Mouse (Mus musculus) activated CD4-positive, CD25-positive, alpha-beta regulatory T cell, adult 9 weeks (primary cell): ENCODE measurements around the gene Fcamr. TPM values are rescaled to one million over a fixed set of nuclear protein-coding genes. Genes with fewer than 3 reads are reported as not detected.

Experiments
- polyA plus RNA-seq: library from polyadenylated mRNA; unstranded; fragments of 100-300 nt; shearing (Covaris generic); gene quantifications from one replicate; pipeline ENCODE4 v1.2.1, GENCODE M21; 2017

Gene Fcamr
- 0.32 TPM for polyA plus RNA-seq

GRCm38 (mm10) chr1:130800602-130801001 lies at the start of gene Fcamr:
Gene Fcamr, plus strand, starts transcription at chr1:130800902.

GRCm38 (mm10) chr1:130826448-130826847 lies 25.7 kb downstream of the Fcamr start, which contains the start of gene Pigr:
Gene Pigr, plus strand, starts transcription at chr1:130826684.

Other genes with a start within 250 kb of the Fcamr start
- not detected for gene Zp3r, start 171.3 kb upstream of the Fcamr start, polyA plus RNA-seq
- not detected for gene C4bp, start 139.3 kb upstream of the Fcamr start, polyA plus RNA-seq
- not detected for gene Gm29427, start 85.1 kb upstream of the Fcamr start, polyA plus RNA-seq
- 5.8 TPM for gene Yod1, start 83.6 kb upstream of the Fcamr start, polyA plus RNA-seq
- 4.9 TPM for gene Pfkfb2, start 71.6 kb upstream of the Fcamr start, polyA plus RNA-seq
- gene AA986860, start 68.9 kb upstream of the Fcamr start, polyA plus RNA-seq = 0.45 TPM
- 0.26 TPM for gene Pigr, start 25.8 kb downstream of the Fcamr start, polyA plus RNA-seq
- gene Fcmr, start 64.8 kb downstream of the Fcamr start, polyA plus RNA-seq = 4.7 TPM
- not detected for gene Il24, start 86.6 kb downstream of the Fcamr start, polyA plus RNA-seq
- gene Il20, start 110.5 kb downstream of the Fcamr start, polyA plus RNA-seq = not detected
- gene Il19, start 139.2 kb downstream of the Fcamr start, polyA plus RNA-seq = not detected
- gene Il10, start 218.9 kb downstream of the Fcamr start, polyA plus RNA-seq = 6.0 TPM